Mouse (Mus musculus): ENCODE measurements around the gene Alg1. TPM values are rescaled to one million over a fixed set of nuclear protein-coding genes. Genes with fewer than 3 reads are reported as not detected.

Gene Alg1
- polyA plus RNA-seq, 1 experiment from 2014 or later, result 22.1 TPM

- Histone ChIP-seq H3K4me3 (ENCODE audit: low read depth, low read length) (no peak overlapping the region), H3K27me3 (ENCODE audit: control insufficient read depth, insufficient read depth, low read length) (no peaks in the 10 kb centered on the region), H3K9me3 (ENCODE audit: control insufficient read depth, low read length) (no peaks in the 10 kb centered on the region), H3K4me2 (ENCODE audit: low read depth, low read length, severe bottlenecking) (no peak overlapping the region), H3K4me1 (replicated peaks; ENCODE audit: control insufficient read depth, insufficient read depth, low read length) (no peaks in the 10 kb centered on the region), H3K9ac (ENCODE audit: low read length) (no peak overlapping the region), H3K27ac (ENCODE audit: low read depth, low read length) (no peak overlapping the region), H3K36me3 (ENCODE audit: control insufficient read depth, insufficient read depth, low read length) (no peaks in the 10 kb centered on the region)
- no peak for ATAC-seq (replicated peaks; ENCODE audit: low FRiP score)
- WGBS, result 86% methylated on average over 3 of the region's 3 CpGs
- peak; percentile 36 for DNase-seq (ENCODE audit: low spot score)
Observed at GRCm38 (mm10) chr16:5272371-5272770, 39.0 kb downstream of the Alg1 start.

DNA sequence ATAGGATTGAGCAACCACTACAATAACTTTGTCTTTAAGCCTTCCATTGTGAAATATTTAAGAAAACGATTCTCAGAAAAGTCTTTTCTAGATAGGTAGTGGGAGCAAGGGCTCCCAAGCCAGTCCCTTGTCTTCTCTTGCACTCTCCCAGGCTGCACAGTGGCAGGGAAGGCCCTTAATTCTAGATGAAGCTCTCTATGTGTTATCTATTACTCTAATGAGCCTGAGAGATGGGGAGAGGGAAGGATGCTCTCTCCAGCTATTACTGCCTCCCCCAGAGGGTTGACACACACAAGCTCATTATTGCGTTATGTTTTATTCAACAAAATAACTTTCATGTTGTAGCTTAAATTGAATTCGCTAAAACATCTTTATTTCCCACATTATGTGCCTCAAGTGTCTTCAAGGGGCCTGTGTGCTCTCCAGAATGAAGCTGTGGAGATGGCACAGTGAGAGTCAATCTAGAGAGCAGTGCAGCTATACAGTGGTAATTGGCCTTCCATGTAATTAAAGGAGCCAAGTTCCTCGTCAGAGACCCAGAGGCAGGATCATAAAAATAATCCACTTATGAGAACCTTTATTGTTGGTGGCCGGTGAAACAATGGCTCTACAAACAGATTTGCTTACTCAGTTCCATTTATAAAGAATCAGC lies 46.3 kb downstream of the Alg1 start:
- Histone ChIP-seq H3K27ac (ENCODE audit: low read depth, low read length) (no peak overlapping the region), H3K4me3 (ENCODE audit: low read depth, low read length) (no peak overlapping the region), H3K27me3 (ENCODE audit: control insufficient read depth, insufficient read depth, low read length) (no peaks in the 10 kb centered on the region), H3K9me3 (ENCODE audit: control insufficient read depth, low read length) (no peaks in the 10 kb centered on the region), H3K4me1 (replicated peaks; ENCODE audit: control insufficient read depth, insufficient read depth, low read length) (no peaks in the 10 kb centered on the region), H3K9ac (ENCODE audit: low read length) (no peak overlapping the region), H3K4me2 (ENCODE audit: low read depth, low read length, severe bottlenecking) (no peak overlapping the region), H3K36me3 (ENCODE audit: control insufficient read depth, insufficient read depth, low read length) (no peaks in the 10 kb centered on the region)
- ATAC-seq (replicated peaks; ENCODE audit: low FRiP score) (no peak), DNase-seq (ENCODE audit: low spot score) (no peak)
- WGBS, result 82% methylated on average over 5 of the region's 5 CpGs

DNA sequence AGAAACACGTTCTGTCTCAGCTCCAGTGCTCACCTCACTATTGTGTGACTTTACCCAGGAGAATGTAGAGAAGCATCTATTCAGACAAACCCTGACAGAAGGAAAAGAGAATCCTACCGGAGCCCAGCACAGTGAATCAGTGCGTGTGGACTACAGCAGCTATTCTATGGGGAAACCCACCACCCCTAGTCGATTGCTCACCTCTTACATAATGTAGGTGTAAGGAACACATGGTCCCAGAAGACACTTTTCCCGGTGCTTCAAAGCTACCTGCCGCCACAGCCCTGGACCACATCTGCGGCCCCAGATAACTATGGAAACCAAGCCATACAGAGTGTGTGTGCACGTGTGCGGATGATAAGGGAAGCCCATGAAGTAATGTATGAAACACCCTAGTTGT lies 49.3 kb downstream of the Alg1 start:
- Histone ChIP-seq H3K9me3 (ENCODE audit: control insufficient read depth, low read length) (no peaks in the 10 kb centered on the region), H3K4me3 (ENCODE audit: low read depth, low read length) (no peak overlapping the region), H3K4me1 (replicated peaks; ENCODE audit: control insufficient read depth, insufficient read depth, low read length) (no peaks in the 10 kb centered on the region), H3K36me3 (ENCODE audit: control insufficient read depth, insufficient read depth, low read length) (no peaks in the 10 kb centered on the region), H3K27me3 (ENCODE audit: control insufficient read depth, insufficient read depth, low read length) (no peaks in the 10 kb centered on the region), H3K27ac (ENCODE audit: low read depth, low read length) (no peak overlapping the region), H3K4me2 (ENCODE audit: low read depth, low read length, severe bottlenecking) (no peak overlapping the region), H3K9ac (ENCODE audit: low read length) (no peak overlapping the region)
- DNase-seq (ENCODE audit: low spot score), result no peak
- 92% methylated on average over 9 of the region's 9 CpGs for WGBS
- ATAC-seq (replicated peaks; ENCODE audit: low FRiP score), result no peak

DNA sequence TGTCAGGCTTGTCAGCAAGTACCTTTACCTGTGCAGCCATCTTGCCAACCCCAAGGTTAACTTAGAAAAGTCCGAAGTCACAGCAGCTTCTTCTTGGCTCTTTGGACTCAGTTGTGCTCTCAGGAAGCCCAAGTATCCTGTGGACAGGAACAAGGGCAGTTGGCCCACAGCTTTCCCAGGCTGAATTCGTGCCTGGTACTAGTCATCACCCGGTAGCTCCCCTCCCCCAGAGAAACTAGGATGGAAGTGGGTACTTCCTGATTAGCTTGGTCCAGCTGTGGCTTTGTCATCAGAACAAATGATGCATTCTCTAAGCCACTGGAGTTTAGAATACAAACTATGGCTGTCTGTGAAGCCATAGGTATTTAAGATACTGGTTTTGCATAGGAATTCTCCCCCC lies 52.0 kb downstream of the Alg1 start:
- no peaks in the 10 kb centered on the region for H3K9me3 ChIP-seq (ENCODE audit: control insufficient read depth, low read length)
- no peak overlapping the region for H3K4me2 ChIP-seq (ENCODE audit: low read depth, low read length, severe bottlenecking)
- H3K4me3 ChIP-seq (ENCODE audit: low read depth, low read length), result no peak overlapping the region
- no peaks in the 10 kb centered on the region for H3K4me1 ChIP-seq (replicated peaks; ENCODE audit: control insufficient read depth, insufficient read depth, low read length)
- 44% methylated on average over 3 of the region's 3 CpGs for WGBS
- no peak overlapping the region for H3K9ac ChIP-seq (ENCODE audit: low read length)
- H3K27me3 ChIP-seq (ENCODE audit: control insufficient read depth, insufficient read depth, low read length), result no peaks in the 10 kb centered on the region
- no peak overlapping the region for H3K27ac ChIP-seq (ENCODE audit: low read depth, low read length)
- no peaks in the 10 kb centered on the region for H3K36me3 ChIP-seq (ENCODE audit: control insufficient read depth, insufficient read depth, low read length)
- DNase-seq (ENCODE audit: low spot score) (no peak), ATAC-seq (replicated peaks; ENCODE audit: low FRiP score) (no peak)

Small RNA genes within 50 kb of the gene (microRNA-seq; reads per million reads assigned to microRNA genes)
- gene Gm23689 (ENCODE audit: insufficient number of aligned reads) (not detected), gene Gm26095 (ENCODE audit: insufficient number of aligned reads) (not detected), gene Mir6364 (ENCODE audit: insufficient number of aligned reads) (not detected)

Other genes with a start within 250 kb of the Alg1 start
- gene Sept12, start 235.8 kb upstream of the Alg1 start, polyA plus RNA-seq (2014; fragmentation: Nextera tagmentation; extraction: Ambion mirVana), result not detected in 2 replicates
- 2.0 TPM in 1 of 2 replicates, not detected in the other for gene Smim22, start 226.3 kb upstream of the Alg1 start, polyA plus RNA-seq (2014; fragmentation: Nextera tagmentation; extraction: Ambion mirVana)
- 74.1 and 81.6 TPM in 2 replicates for gene Rogdi, start 220.1 kb upstream of the Alg1 start, polyA plus RNA-seq (2014; fragmentation: Nextera tagmentation; extraction: Ambion mirVana)
- 174 and 184 TPM in 2 replicates for gene Glyr1, start 183.8 kb upstream of the Alg1 start, polyA plus RNA-seq (2014; fragmentation: Nextera tagmentation; extraction: Ambion mirVana)
- 25.2 and 25.4 TPM in 2 replicates for gene Ubn1, start 183.6 kb upstream of the Alg1 start, polyA plus RNA-seq (2014; fragmentation: Nextera tagmentation; extraction: Ambion mirVana)
- 1.3 and 1.5 TPM in 2 replicates for gene Ppl, start 101.2 kb upstream of the Alg1 start, polyA plus RNA-seq (2014; fragmentation: Nextera tagmentation; extraction: Ambion mirVana)
- gene Sec14l5, start 86.5 kb upstream of the Alg1 start, polyA plus RNA-seq (2014; fragmentation: Nextera tagmentation; extraction: Ambion mirVana), result 0.11 and 0.16 TPM in 2 replicates
- 10.7 and 12.5 TPM in 2 replicates for gene Nagpa, start 29.6 kb upstream of the Alg1 start, polyA plus RNA-seq (2014; fragmentation: Nextera tagmentation; extraction: Ambion mirVana)
- gene AU021092, start 11.3 kb upstream of the Alg1 start, polyA plus RNA-seq (2014; fragmentation: Nextera tagmentation; extraction: Ambion mirVana), result 4.4 and 4.5 TPM in 2 replicates
- 15.9 and 16.1 TPM in 2 replicates for gene Eef2kmt, start 22.4 kb downstream of the Alg1 start, polyA plus RNA-seq (2014; fragmentation: Nextera tagmentation; extraction: Ambion mirVana)